Mouse (Mus musculus) layer of hippocampus, adult 9-10 months (tissue): ENCODE results near the gene Nap1l4.

Source experiments
- DNase-seq: peaks from one replicate; pipeline ENCODE4 v3.0.0; 2022; ENCODE audit warnings: low spot score

Nap1l4 gene

DNA sequence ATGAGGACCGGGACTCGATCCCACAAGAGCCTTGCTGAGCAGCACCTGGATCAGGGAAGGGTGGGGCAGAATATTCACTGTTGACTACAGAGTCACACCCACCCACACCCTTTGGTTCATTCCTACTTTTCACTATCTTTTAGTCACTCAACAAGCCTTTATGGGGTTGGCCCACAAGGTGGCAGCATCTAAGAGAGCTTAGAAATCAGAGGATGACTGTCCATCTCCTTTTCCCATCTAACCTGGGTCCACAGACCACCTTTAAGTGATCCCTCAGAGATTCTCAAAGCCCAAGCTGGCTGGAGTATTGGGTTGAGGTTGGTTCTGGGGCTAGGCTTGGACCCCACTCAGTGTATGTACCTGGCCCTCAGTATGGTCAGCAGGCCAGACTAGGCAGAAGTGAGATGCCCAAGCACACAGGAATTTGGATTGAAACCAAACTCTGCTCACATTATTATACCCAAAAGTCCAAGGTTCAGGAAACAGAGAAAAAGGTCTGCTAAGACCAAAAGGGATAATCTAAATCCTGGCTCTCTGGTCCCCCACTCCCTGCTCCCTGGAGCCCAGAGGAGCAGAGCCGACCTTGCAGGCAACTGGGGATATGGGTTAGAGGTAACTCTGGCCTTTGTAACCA, 72.1 kb downstream of the Nap1l4 start:
- no peak for DNase-seq

GRCm38 (mm10) chr7:143475876-143476275, 73.0 kb downstream of the Nap1l4 start:
- DNase-seq = no peak

DNA sequence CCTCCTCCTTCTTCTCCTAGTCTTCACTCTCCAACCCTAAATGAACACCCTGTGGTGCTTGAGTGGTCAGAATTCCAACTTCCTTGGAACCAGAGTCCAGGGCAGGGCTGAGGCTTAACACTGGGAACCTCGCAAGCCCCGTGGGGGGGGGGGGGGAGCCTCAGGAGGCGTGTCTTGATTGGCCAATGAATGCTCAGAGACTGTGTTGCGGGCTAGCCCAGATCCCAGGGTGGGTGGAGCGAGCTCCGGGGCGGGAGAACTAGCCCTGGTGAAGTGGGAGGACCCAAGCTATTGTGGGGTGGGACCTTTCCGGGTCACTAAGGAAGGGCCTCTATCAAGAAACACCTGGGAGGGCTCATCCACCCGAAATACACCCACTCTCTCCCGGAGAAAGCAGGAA, 74.1 kb downstream of the Nap1l4 start:
- DNase-seq = no peak

DNA sequence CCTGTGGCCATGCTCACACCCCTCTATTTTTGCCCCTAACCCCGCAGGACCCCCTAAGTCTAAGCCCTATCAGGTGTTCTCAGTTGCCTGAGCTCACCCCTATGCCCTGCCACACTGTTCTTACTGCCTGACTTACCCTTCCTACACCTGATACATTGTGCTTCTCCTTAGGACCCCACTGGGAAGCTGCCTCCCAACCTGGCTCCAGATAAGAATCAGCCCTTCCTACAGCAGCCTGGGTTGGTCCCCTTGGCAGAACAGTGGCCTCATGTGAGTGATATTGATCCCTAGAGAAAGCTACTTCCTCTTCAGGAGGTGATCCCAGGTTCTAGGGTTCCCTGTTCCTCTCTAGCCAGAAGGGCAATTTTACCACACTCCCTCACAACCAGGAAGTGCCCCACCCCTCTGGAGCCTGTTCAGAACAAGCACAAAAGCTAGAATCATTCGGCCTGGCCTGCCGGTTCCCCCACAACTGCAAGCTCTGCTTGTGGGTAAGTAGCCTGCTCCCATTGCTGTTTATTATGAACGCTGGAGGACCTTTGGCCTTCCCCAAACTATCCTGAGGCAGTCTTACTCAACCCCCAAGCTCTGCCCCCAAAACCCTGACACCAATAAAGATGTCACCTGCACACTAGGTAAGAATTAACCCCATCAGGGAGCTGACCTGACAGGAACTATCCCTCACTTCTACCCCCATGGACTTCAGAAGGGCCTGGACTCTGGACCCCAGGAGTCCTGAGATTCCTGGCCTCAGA, 75.4 kb downstream of the Nap1l4 start, which contains the start of gene Slc22a18:
TSS of gene Slc22a18 (plus strand) at position 390 of the 755 bp plus-strand sequence.
- no peak for DNase-seq

DNA sequence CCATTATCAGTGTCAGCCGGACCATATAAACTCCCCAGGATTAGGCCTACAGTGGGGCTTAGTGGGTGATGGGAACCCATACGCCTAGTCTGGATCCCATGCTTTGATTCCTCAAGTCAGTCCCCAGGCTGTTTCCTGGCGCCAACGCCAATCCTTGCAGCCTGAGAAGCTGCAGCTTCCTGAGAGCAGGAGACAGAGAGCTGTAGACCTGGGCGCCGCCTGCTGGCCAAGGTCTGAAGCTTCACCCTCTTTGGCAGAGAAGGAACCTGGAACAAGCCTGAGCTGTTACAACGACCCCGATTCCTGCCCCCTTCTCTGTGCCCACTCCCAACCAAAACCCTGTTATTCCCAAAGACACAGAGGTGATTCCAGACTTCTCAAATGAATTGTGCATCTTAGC, 79.0 kb downstream of the Nap1l4 start:
- DNase-seq = no peak

DNA sequence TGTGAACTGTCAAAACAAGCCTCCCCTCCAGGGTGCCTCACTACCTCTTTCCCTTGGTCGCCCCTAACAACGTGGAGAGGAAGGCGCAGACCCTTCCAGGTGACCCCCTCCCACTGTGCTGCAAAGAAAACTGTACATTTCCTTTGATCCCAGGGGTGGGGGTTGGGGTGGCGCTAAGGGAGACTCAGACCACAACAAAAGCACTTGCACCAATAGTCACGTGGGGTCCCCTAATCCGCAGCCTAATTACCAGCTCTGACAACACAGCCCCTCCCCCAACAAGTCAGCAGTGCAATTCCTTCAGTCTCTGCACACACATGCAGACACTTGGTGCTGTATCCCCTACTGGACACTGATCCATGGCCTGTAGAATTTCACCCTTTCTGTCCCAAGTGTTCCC, 81.2 kb downstream of the Nap1l4 start:
- DNase-seq = no peak

- DNase-seq = peak; percentile 71
Observed at GRCm38 (mm10) chr7:143466099-143466677, 82.7 kb downstream of the Nap1l4 start.

- no peak for DNase-seq
Observed at GRCm38 (mm10) chr7:143464811-143465560, 83.9 kb downstream of the Nap1l4 start.

GRCm38 (mm10) chr7:143463865-143464415, 85.0 kb downstream of the Nap1l4 start:
- DNase-seq = peak; percentile 54
